Mouse (Mus musculus) liver, postnatal 0 days (tissue): ENCODE results near the gene Zmat5.

ENCODE experiments used
- CTCF ChIP-seq: sonication (generic); IDR thresholded peaks from 2 replicates; pipeline ENCODE4 v1.5.1; 2016; ENCODE audit warnings: antibody characterized with exemption, low read depth
- EP300 ChIP-seq: IDR thresholded peaks from 2 replicates; pipeline ENCODE4 v1.6.1; 2016; ENCODE audit warnings: antibody characterized with exemption, low read depth, mild to moderate bottlenecking

GRCm38 (mm10) chr11:4680126-4680525 lies 24.4 kb upstream of the Zmat5 start:
- TF ChIP-seq CTCF (no peak), EP300 (no peak)
